Mouse (Mus musculus) olfactory bulb, adult 2 months (tissue): Measurements from ENCODE around the gene Hjurp.

Experiments used
- CTCF ChIP-seq: fragments of 200-500 bp; IDR thresholded peaks from 2 replicates; pipeline ENCODE4 v1.5.1; 2012; ENCODE audit warnings: low read depth, mild to moderate bottlenecking, low read length, moderate library complexity; ENCODE audit not compliant: insufficient read depth
- POLR2A ChIP-seq: fragments of 200-500 bp; IDR thresholded peaks from 2 replicates; pipeline ENCODE4 v1.6.1; 2012; ENCODE audit warnings: mild to moderate bottlenecking, low read depth, low read length, moderate library complexity; ENCODE audit not compliant: insufficient read depth

DNA sequence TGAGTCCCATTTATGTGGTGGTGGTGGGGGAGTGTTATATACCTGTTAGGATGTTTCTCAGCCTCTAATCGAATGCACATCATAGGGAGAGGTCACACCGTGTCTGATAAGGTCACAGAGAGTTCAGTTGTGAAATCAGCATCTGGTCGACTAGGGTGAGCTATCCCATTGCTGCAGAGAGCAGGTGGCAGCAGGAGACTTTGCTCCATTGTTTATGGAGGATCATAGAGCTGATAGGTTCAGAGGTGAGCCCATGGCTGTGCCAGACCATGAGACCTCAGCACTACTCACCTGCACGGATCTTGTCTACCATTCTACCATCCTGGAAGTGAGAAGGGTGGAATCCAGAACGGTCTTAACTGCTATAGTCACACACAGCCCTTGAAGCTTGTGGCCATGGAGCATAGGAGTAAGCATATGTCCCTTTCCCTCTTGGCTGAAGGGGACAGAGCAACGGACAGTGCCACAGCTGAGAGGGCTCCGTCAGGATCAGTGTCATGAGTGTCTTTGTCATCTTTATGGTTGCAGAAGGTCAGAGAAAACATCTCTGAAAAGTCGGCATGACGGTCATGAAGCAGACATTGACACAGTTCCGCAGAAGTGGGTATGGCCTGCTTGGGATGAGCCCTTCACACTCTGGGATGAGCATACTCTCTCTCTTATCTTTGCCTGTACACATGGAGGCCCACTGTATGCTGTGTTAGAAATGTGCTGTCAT, 7.0 kb upstream of the Hjurp start:
- no peak for TF ChIP-seq CTCF
- no peak for TF ChIP-seq POLR2A
